Mouse (Mus musculus) hindbrain, embryonic 14.5 days (tissue): ENCODE measurements around the gene Xpnpep1. TPM values are rescaled to one million over a fixed set of nuclear protein-coding genes. Genes with fewer than 3 reads are reported as not detected.

Experiments used
- microRNA-seq: library from miRNA; unstranded; fragments of <30 nt; microRNA quantifications from one replicate; pipeline ENCODE4, GENCODE M21; 2016
- polyA plus RNA-seq: library from polyadenylated mRNA; unstranded; fragments of >200 nt; fragmentation: Nextera tagmentation; extraction: Ambion mirVana; gene quantifications from 2 replicates; pipeline ENCODE4 v1.2.1, GENCODE M21; 2014

Xpnpep1 gene
- polyA plus RNA-seq, 1 experiment from 2014 or later: 135 TPM

Small RNAs within 50 kb of the gene (microRNA-seq; reads per million reads assigned to microRNA genes)
- not detected for gene Mir6407

Other genes with a start within 250 kb of the Xpnpep1 start
- 43.4 and 48.9 TPM in 2 replicates for gene Add3, start 100.2 kb upstream of the Xpnpep1 start, polyA plus RNA-seq